Mouse (Mus musculus) limb, embryonic 14.5 days (tissue): ENCODE results near the gene Armcx4. TPM values are rescaled to one million over a fixed set of nuclear protein-coding genes. Genes with fewer than 3 reads are reported as not detected.
A peak's percentile ranks its signal among the peaks of the same experiment; 100 is the strongest.

Experiments
- ATAC-seq: fragments of 200-750 bp; cut with Nextera tagmentation; 2 replicates; pipeline ENCODE4 v1.8.0; 2017; ENCODE audit warnings: low read depth, moderate number of reproducible peaks, moderate TSS enrichment; ENCODE audit not compliant: low FRiP score
- DNase-seq: peaks from one replicate; pipeline ENCODE4 v3.0.0-alpha.2; 2015; ENCODE audit warnings: low spot score
- H3K27ac ChIP-seq: fragments of 300-500 bp; sonication (generic); replicated peaks from 2 replicates; pipeline ENCODE4 v1.5.1; 2014; ENCODE audit warnings: low read depth, mild to moderate bottlenecking, low read length, moderate library complexity, mixed read lengths
- H3K27me3 ChIP-seq: fragments of 300-500 bp; sonication (generic); 2 replicates; pipeline ENCODE4 v1.6.1; 2014; ENCODE audit warnings: low read length, mixed read lengths; ENCODE audit not compliant: control insufficient read depth, insufficient read depth
- H3K36me3 ChIP-seq: fragments of 300-500 bp; sonication (generic); 2 replicates; pipeline ENCODE4 v1.6.1; 2014; ENCODE audit warnings: mild to moderate bottlenecking, low read length, moderate library complexity, mixed read lengths; ENCODE audit not compliant: control insufficient read depth, insufficient read depth
- H3K4me1 ChIP-seq: fragments of 300-500 bp; sonication (generic); 2 replicates; pipeline ENCODE4 v1.6.1; 2014; ENCODE audit warnings: antibody characterized with exemption, low read length, mixed read lengths; ENCODE audit not compliant: control insufficient read depth, insufficient read depth
- H3K4me2 ChIP-seq: fragments of 300-500 bp; sonication (generic); replicated peaks from 2 replicates; pipeline ENCODE4 v1.6.1; 2014; ENCODE audit warnings: low read depth, mild to moderate bottlenecking, low read length, moderate library complexity; ENCODE audit not compliant: severe bottlenecking
- H3K4me3 ChIP-seq: fragments of 300-500 bp; sonication (generic); replicated peaks from 2 replicates; pipeline ENCODE4 v1.5.1; 2014; ENCODE audit warnings: low read length
- H3K9ac ChIP-seq: fragments of 300-500 bp; sonication (generic); 2 replicates; pipeline ENCODE4 v1.6.1; 2014; ENCODE audit warnings: mild to moderate bottlenecking, low read depth, low read length, moderate library complexity; ENCODE audit not compliant: severe bottlenecking
- H3K9me3 ChIP-seq: fragments of 300-500 bp; sonication (generic); 2 replicates; pipeline ENCODE4 v1.6.1; 2016; ENCODE audit warnings: low read length; ENCODE audit not compliant: control insufficient read depth
- POLR2A ChIP-seq: fragments of 200-500 bp; IDR thresholded peaks from 2 replicates; pipeline ENCODE4 v1.8.0; 2012; ENCODE audit warnings: inconsistent platforms, mild to moderate bottlenecking, moderate library complexity, borderline replicate concordance; ENCODE audit not compliant: insufficient read depth, insufficient read length; ENCODE audit errors: extremely low read depth
- WGBS: fragments of 180-500 bp; shearing (Covaris S2); extraction: QIAGEN DNeasy Blood & Tissue Kit; methylation state at CpG from one replicate; pipeline ENCODE4 v1.1.7; 2014; 5-methylcytosine and 5-hydroxymethylcytosine counted together
- polyA plus RNA-seq, 2 experiments: library from polyadenylated mRNA; depleted of rRNA in 1 of 2; stranded (reverse) in 1 of 2; unstranded in 1 of 2; fragments of >200 nt; fragmentation: Nextera tagmentation in 1 of 2; extraction: Ambion mirVana in 1 of 2; gene quantifications; 2 replicates each; pipeline versions ENCODE4 v1.2.1 to v1.2.3; 2012 to 2014

Gene Armcx4
- polyA plus RNA-seq, 2 experiments = 7.1 to 30.9 TPM

DNA sequence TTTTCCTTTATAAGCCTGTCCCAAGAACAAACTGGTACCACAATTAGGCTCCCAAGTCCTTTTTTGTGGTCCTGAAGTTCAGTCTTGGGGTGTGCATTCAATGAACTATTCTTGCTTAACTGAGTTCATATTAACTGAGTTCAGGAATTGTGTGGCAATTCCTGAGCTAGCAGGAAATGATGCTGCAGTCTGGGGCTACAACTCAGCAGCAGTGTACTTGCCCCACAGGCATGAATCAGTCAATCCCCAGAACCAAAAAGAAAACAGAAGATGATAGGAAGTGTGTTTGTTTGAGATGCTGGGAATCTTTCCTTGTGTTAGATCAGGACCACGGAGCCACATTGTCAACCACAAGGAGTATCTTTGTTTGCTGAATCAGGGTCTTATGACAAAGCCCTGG is 34.3 kb upstream of the Armcx4 start:
- WGBS = 88% methylated on average over 1 of the region's 1 CpGs
- Histone ChIP-seq H3K9me3 (no peaks in the 10 kb centered on the region), H3K4me3 (no peak overlapping the region), H3K27me3 (no peaks in the 10 kb centered on the region), H3K27ac (no peak overlapping the region), H3K4me2 (no peak overlapping the region), H3K36me3 (no peaks in the 10 kb centered on the region), H3K4me1 (no peaks in the 10 kb centered on the region), H3K9ac (no peak overlapping the region)
- ATAC-seq (no peak), DNase-seq (no peak)
- TF ChIP-seq POLR2A = no peak

GRCm38 (mm10) chrX:134661586-134661985 is 24.7 kb upstream of the Armcx4 start:
- Histone ChIP-seq H3K27me3 (no peaks in the 10 kb centered on the region), H3K4me1 (no peaks in the 10 kb centered on the region), H3K9me3 (no peaks in the 10 kb centered on the region), H3K27ac (no peak overlapping the region), H3K4me2 (no peak overlapping the region), H3K36me3 (no peaks in the 10 kb centered on the region), H3K4me3 (no peak overlapping the region), H3K9ac (no peak overlapping the region)
- no peak for DNase-seq
- no peak for ATAC-seq
- WGBS = 82% methylated on average over 5 of the region's 5 CpGs
- TF ChIP-seq POLR2A = no peak

- no peak for ATAC-seq
- Histone ChIP-seq H3K9me3 (no peaks in the 10 kb centered on the region), H3K27me3 (no peaks in the 10 kb centered on the region), H3K4me1 (no peaks in the 10 kb centered on the region), H3K36me3 (no peaks in the 10 kb centered on the region), H3K4me2 (no peak overlapping the region), H3K27ac (no peak overlapping the region), H3K4me3 (no peak overlapping the region), H3K9ac (no peak overlapping the region)
- 44% methylated on average over 5 of the region's 5 CpGs for WGBS
- no peak for TF ChIP-seq POLR2A
- DNase-seq = no peak
Observed at GRCm38 (mm10) chrX:134675022-134675421, 11.3 kb upstream of the Armcx4 start.

DNA sequence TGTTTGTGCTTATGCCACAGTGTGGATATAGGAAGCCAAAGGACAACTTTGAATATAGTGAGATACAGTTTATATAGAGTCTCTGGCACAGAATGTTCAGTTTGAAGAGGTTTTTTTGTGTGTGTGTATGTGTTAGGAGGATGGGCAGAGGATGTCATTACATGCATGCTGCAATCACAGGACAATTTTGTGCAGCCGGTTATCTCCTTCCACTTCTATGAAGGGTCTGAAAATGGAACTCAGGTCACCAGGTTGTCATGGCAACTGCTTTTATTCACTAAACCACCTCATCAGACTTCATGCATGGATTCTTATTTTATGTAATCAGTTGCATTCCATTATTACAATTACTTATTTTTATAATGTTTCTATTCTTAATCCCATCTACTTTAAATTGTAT is 10.4 kb upstream of the Armcx4 start:
- WGBS = 74% methylated on average over 1 of the region's 1 CpGs
- H3K36me3 ChIP-seq = no peaks in the 10 kb centered on the region
- ATAC-seq = no peak
- H3K4me1 ChIP-seq = no peaks in the 10 kb centered on the region
- no peak overlapping the region for H3K4me3 ChIP-seq
- H3K27ac ChIP-seq = no peak overlapping the region
- no peak overlapping the region for H3K4me2 ChIP-seq
- H3K27me3 ChIP-seq = no peaks in the 10 kb centered on the region
- H3K9ac ChIP-seq = no peak overlapping the region
- DNase-seq = no peak
- H3K9me3 ChIP-seq = no peaks in the 10 kb centered on the region
- TF ChIP-seq POLR2A = no peak

DNA sequence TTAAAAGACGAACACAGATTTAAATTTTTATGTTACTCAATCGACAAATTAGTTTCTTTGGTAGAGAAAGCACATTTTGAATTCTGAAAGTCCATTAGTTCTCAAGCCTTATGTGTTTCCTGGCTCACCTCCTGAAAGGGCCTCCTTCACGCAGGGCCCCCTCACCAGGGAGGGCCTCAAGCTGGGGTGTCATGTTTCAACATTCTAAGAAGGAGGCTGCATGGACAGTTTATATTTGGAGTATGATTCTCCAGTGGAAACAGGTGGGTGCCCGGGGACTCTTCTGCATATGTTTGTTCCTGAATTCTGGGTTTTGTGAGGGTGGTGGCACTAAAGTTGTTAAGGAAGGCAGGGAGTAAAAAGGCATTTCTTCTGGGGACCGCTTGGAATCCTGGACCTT is 1.4 kb upstream of the Armcx4 start:
- Histone ChIP-seq H3K9ac (0 out of 2 replicates have a peak overlapping the region, but pooled peaks have one; percentile 76), H3K4me2 (peak overlapping the region; percentile 47), H3K9me3 (no peaks in the 10 kb centered on the region), H3K27ac (peak overlapping the region; percentile 78), H3K36me3 (peaks cover 11% of the 10 kb centered on the region), H3K27me3 (no peaks in the 10 kb centered on the region), H3K4me1 (no peaks in the 10 kb centered on the region), H3K4me3 (peak overlapping the region; percentile 54)
- TF ChIP-seq POLR2A = no peak
- DNase-seq (peak; percentile 62), ATAC-seq (peak; percentile 53)
- WGBS = 32% methylated on average over 5 of the region's 5 CpGs

DNA sequence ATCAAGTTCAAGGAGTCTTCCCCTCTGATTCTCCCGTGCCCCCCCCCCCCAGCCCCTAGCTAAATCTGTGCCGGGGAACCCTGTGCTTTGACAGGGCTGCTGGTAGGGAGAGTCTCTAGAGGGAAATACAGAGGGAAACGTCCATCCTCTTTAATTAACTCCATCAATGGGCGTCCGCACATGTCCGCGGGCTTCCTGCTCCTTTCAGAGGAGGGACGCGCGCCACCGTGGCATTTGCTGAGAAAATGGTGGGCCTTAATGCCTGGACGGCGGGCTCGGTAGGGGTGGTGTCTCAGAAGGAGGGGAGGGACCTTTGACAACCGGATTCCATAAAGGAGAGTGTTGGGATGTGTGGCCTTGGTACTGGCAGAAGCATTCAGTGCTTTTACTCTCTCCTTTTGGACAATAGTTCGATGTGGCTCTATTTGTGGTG is 436 bp downstream of the Armcx4 start:
- no peak for TF ChIP-seq POLR2A
- Histone ChIP-seq H3K4me2 (peak overlapping the region; percentile 47), H3K4me3 (peak overlapping the region; percentile 54), H3K27me3 (no peaks in the 10 kb centered on the region), H3K36me3 (peaks cover 26% of the 10 kb centered on the region), H3K4me1 (no peaks in the 10 kb centered on the region), H3K27ac (peak overlapping the region; percentile 84), H3K9me3 (no peaks in the 10 kb centered on the region), H3K9ac (peak overlapping the region; percentile 76)
- 28% methylated on average over 15 of the region's 16 CpGs for WGBS
- ATAC-seq = peak; percentile 38
- peak; percentile 31 for DNase-seq
